Mouse (Mus musculus) intestine, embryonic 15.5 days (tissue): ENCODE measurements around the gene Ppp6c. TPM values are rescaled to one million over a fixed set of nuclear protein-coding genes. Genes with fewer than 3 reads are reported as not detected.
"Not testable (repeated sequence)": the region's sequence is repeated elsewhere in the genome, so short reads cannot be mapped to it uniquely, and the experiment has no call there.

ENCODE experiments used
- ATAC-seq: fragments of 200-750 bp; cut with Nextera tagmentation; 2 replicates; pipeline ENCODE4 v1.8.0; 2017; ENCODE audit warnings: moderate TSS enrichment, moderate library complexity
- H3K27ac ChIP-seq: fragments of 300-500 bp; sonication (generic); 2 replicates; pipeline ENCODE4 v1.5.1; 2015; ENCODE audit warnings: mild to moderate bottlenecking, inconsistent platforms
- H3K27me3 ChIP-seq: fragments of 300-500 bp; sonication (generic); replicated peaks from 2 replicates; pipeline ENCODE4 v1.6.1; 2015; ENCODE audit warnings: inconsistent platforms
- H3K36me3 ChIP-seq: fragments of 300-500 bp; sonication (generic); 2 replicates; pipeline ENCODE4 v1.6.1; 2015; ENCODE audit warnings: inconsistent platforms
- H3K4me1 ChIP-seq: fragments of 300-500 bp; sonication (generic); replicated peaks from 2 replicates; pipeline ENCODE4 v1.6.1; 2015; ENCODE audit warnings: inconsistent platforms
- H3K4me2 ChIP-seq: fragments of 300-500 bp; sonication (generic); replicated peaks from 2 replicates; pipeline ENCODE4 v1.6.1; 2015; ENCODE audit warnings: mild to moderate bottlenecking, inconsistent platforms
- H3K4me3 ChIP-seq: fragments of 300-500 bp; sonication (generic); replicated peaks from 2 replicates; pipeline ENCODE4 v1.5.1; 2015; ENCODE audit warnings: inconsistent platforms
- H3K9ac ChIP-seq: fragments of 300-500 bp; sonication (generic); 2 replicates; pipeline ENCODE4 v1.6.1; 2015; ENCODE audit warnings: inconsistent platforms
- H3K9me3 ChIP-seq: fragments of 300-500 bp; sonication (generic); 2 replicates; pipeline ENCODE4 v1.6.1; 2016; ENCODE audit warnings: inconsistent platforms
- WGBS: fragments of 180-500 bp; shearing (Covaris S2); methylation state at CpG from one replicate; pipeline ENCODE4 v1.1.7; 2015; 5-methylcytosine and 5-hydroxymethylcytosine counted together
- polyA plus RNA-seq: library from polyadenylated mRNA; unstranded; fragments of >200 nt; fragmentation: Nextera tagmentation; extraction: Ambion mirVana; gene quantifications from 2 replicates; pipeline ENCODE4 v1.2.1, GENCODE M21; 2015

Gene Ppp6c
- 67.1 and 75.5 TPM in 2 replicates for polyA plus RNA-seq

GRCm38 (mm10) chr2:39226019-39226640 is at the start of gene Ppp6c:
Gene Ppp6c (minus strand): TSS chr2:39226451.
- H3K4me1 ChIP-seq, result peaks cover 5% of the 10 kb centered on the region; the same call in 1 of the 2 replicates
- H3K4me3 ChIP-seq, result peak within 1 kb of the TSS; percentile 81
- peak within 1 kb of the TSS; percentile 89 for H3K9ac ChIP-seq
- no peaks in the 10 kb centered on the region for H3K9me3 ChIP-seq
- peak; percentile 99 for ATAC-seq
- WGBS, result under 1% methylated on average over 47 of the region's 56 CpGs
- peak within 1 kb of the TSS; percentile 94 for H3K27ac ChIP-seq
- H3K4me2 ChIP-seq, result peak within 1 kb of the TSS; percentile 60
- H3K36me3 ChIP-seq, result no peaks in the 10 kb centered on the region
- H3K27me3 ChIP-seq, result no peaks in the 10 kb centered on the region

GRCm38 (mm10) chr2:39268357-39268756 is 42.1 kb upstream of the Ppp6c start:
- H3K4me2 ChIP-seq, result no peak overlapping the region
- H3K9me3 ChIP-seq, result no peaks in the 10 kb centered on the region
- no peak overlapping the region for H3K9ac ChIP-seq
- no peaks in the 10 kb centered on the region for H3K4me1 ChIP-seq
- H3K27me3 ChIP-seq, result no peaks in the 10 kb centered on the region
- ATAC-seq, result no peak
- WGBS, result 48% methylated on average over 3 of the region's 3 CpGs
- no peaks in the 10 kb centered on the region for H3K36me3 ChIP-seq
- no peak overlapping the region for H3K4me3 ChIP-seq
- no peak overlapping the region for H3K27ac ChIP-seq

- H3K4me1 ChIP-seq, H3K27ac ChIP-seq, H3K4me2 ChIP-seq, H3K36me3 ChIP-seq, H3K9me3 ChIP-seq, H3K4me3 ChIP-seq, H3K27me3 ChIP-seq, ATAC-seq, H3K9ac ChIP-seq: not testable (repeated sequence)
- 90% methylated on average over 11 of the region's 11 CpGs for WGBS
Measured at GRCm38 (mm10) chr2:39252275-39252674, 26.0 kb upstream of the Ppp6c start.

- not testable (repeated sequence) for H3K9me3 ChIP-seq
- 89% methylated on average over 10 of the region's 11 CpGs for WGBS
Measured at GRCm38 (mm10) chr2:39246862-39247261, 20.6 kb upstream of the Ppp6c start.

GRCm38 (mm10) chr2:39226731-39227130 is 480 bp upstream of the Ppp6c start:
- WGBS, result 29% methylated on average over 3 of the region's 3 CpGs

More at GRCm38 (mm10) chr2:39246862-39247261, 20.6 kb upstream of the Ppp6c start:
- not testable (repeated sequence) for H3K4me3 ChIP-seq, H3K9ac ChIP-seq, H3K36me3 ChIP-seq, H3K4me1 ChIP-seq, ATAC-seq, H3K27ac ChIP-seq, H3K27me3 ChIP-seq, H3K4me2 ChIP-seq

GRCm38 (mm10) chr2:39225331-39226018 is 776 bp downstream of the Ppp6c start:
- H3K9me3 ChIP-seq, H3K4me1 ChIP-seq, H3K27me3 ChIP-seq, H3K36me3 ChIP-seq: not testable (repeated sequence)
- Histone ChIP-seq H3K27ac (peak overlapping the region; percentile 94), H3K4me3 (peak overlapping the region; percentile 81), H3K4me2 (peak overlapping the region; percentile 60), H3K9ac (peak overlapping the region; percentile 89)
- WGBS, result 3% methylated on average over 28 of the region's 36 CpGs
- peak; percentile 65 for ATAC-seq

More at GRCm38 (mm10) chr2:39226731-39227130, 480 bp upstream of the Ppp6c start:
- ATAC-seq, result peak; percentile 1; the same call in 1 of the 2 replicates
- H3K27me3 ChIP-seq, result no peaks in the 10 kb centered on the region
- H3K4me2 ChIP-seq, result peak overlapping the region; percentile 47
- no peaks in the 10 kb centered on the region for H3K36me3 ChIP-seq
- H3K4me3 ChIP-seq, result peak overlapping the region; percentile 81
- no peaks in the 10 kb centered on the region for H3K9me3 ChIP-seq
- peaks cover 5% of the 10 kb centered on the region; the same call in 1 of the 2 replicates for H3K4me1 ChIP-seq
- no peak overlapping the region for H3K9ac ChIP-seq
- H3K27ac ChIP-seq, result no peak overlapping the region

- ATAC-seq, result no peak
- peaks cover 5% of the 10 kb centered on the region; the same call in 1 of the 2 replicates for H3K4me1 ChIP-seq
- no peak overlapping the region for H3K27ac ChIP-seq
- H3K36me3 ChIP-seq, result no peaks in the 10 kb centered on the region
- H3K9me3 ChIP-seq, result no peaks in the 10 kb centered on the region
- H3K9ac ChIP-seq, result no peak overlapping the region
- H3K27me3 ChIP-seq, result no peaks in the 10 kb centered on the region
- H3K4me3 ChIP-seq, result peak overlapping the region; percentile 81
- peak overlapping the region; percentile 60 for H3K4me2 ChIP-seq
Measured at GRCm38 (mm10) chr2:39224621-39225020, 1.6 kb downstream of the Ppp6c start.

- H3K27me3 ChIP-seq, result no peaks in the 10 kb centered on the region
- WGBS, result 94% methylated on average over 6 of the region's 6 CpGs
- H3K9me3 ChIP-seq, result no peaks in the 10 kb centered on the region
- no peak overlapping the region for H3K4me2 ChIP-seq
- H3K4me1 ChIP-seq, result peaks cover 5% of the 10 kb centered on the region; the same call in 1 of the 2 replicates
- H3K36me3 ChIP-seq, result no peaks in the 10 kb centered on the region
- H3K9ac ChIP-seq, result no peak overlapping the region
- ATAC-seq, result no peak
- H3K27ac ChIP-seq, result no peak overlapping the region
- H3K4me3 ChIP-seq, result no peak overlapping the region
Measured at GRCm38 (mm10) chr2:39220010-39220409, 6.2 kb downstream of the Ppp6c start.

GRCm38 (mm10) chr2:39219034-39219433 is 7.2 kb downstream of the Ppp6c start:
- H3K27ac ChIP-seq, result no peak overlapping the region
- H3K9ac ChIP-seq, result no peak overlapping the region
- no peak overlapping the region for H3K4me2 ChIP-seq
- no peak for ATAC-seq
- no peaks in the 10 kb centered on the region for H3K4me1 ChIP-seq
- no peak overlapping the region for H3K4me3 ChIP-seq
- H3K9me3 ChIP-seq, result no peaks in the 10 kb centered on the region
- no peaks in the 10 kb centered on the region for H3K27me3 ChIP-seq
- whole genome bisulfite sequencing, result 78% methylated on average over 3 of the region's 3 CpGs
- H3K36me3 ChIP-seq, result no peaks in the 10 kb centered on the region

- H3K36me3 ChIP-seq, result no peaks in the 10 kb centered on the region
- H3K27ac ChIP-seq, result no peak overlapping the region
- no peaks in the 10 kb centered on the region for H3K27me3 ChIP-seq
- WGBS, result 92% methylated on average over 4 of the region's 4 CpGs
- no peak overlapping the region for H3K4me3 ChIP-seq
- no peaks in the 10 kb centered on the region for H3K4me1 ChIP-seq
- H3K9me3 ChIP-seq, result no peaks in the 10 kb centered on the region
- H3K4me2 ChIP-seq, result no peak overlapping the region
- H3K9ac ChIP-seq, result no peak overlapping the region
- ATAC-seq, result no peak
Measured at GRCm38 (mm10) chr2:39217150-39217549, 9.1 kb downstream of the Ppp6c start.

GRCm38 (mm10) chr2:39210738-39211137 is 15.5 kb downstream of the Ppp6c start:
- no peak overlapping the region for H3K4me3 ChIP-seq
- ATAC-seq, result no peak
- no peak overlapping the region for H3K9ac ChIP-seq
- H3K36me3 ChIP-seq, result no peaks in the 10 kb centered on the region
- no peaks in the 10 kb centered on the region for H3K4me1 ChIP-seq
- H3K9me3 ChIP-seq, result no peaks in the 10 kb centered on the region
- 86% methylated on average over 4 of the region's 4 CpGs for WGBS
- H3K4me2 ChIP-seq, result no peak overlapping the region
- no peaks in the 10 kb centered on the region for H3K27me3 ChIP-seq
- no peak overlapping the region for H3K27ac ChIP-seq

GRCm38 (mm10) chr2:39203359-39203758 is 22.9 kb downstream of the Ppp6c start:
- no peaks in the 10 kb centered on the region for H3K4me1 ChIP-seq
- 96% methylated on average over 2 of the region's 2 CpGs for WGBS
- H3K4me2 ChIP-seq, result no peak overlapping the region
- H3K9ac ChIP-seq, result no peak overlapping the region
- peaks cover 3% of the 10 kb centered on the region; the same call in 1 of the 2 replicates for H3K36me3 ChIP-seq
- H3K27ac ChIP-seq, result no peak overlapping the region
- H3K27me3 ChIP-seq, result no peaks in the 10 kb centered on the region
- no peak overlapping the region for H3K4me3 ChIP-seq
- no peak for ATAC-seq
- H3K9me3 ChIP-seq, result no peaks in the 10 kb centered on the region
